Mouse (Mus musculus): ENCODE measurements around the gene BC005624. TPM values are rescaled to one million over a fixed set of nuclear protein-coding genes. Genes with fewer than 3 reads are reported as not detected.

BC005624 gene
- 10 to 100 TPM; 16.1 to 17.4 TPM for total RNA-seq (2021)
- long read RNA-seq, experiment 1, transcript BC005624-201 (9 exons, 1,984 nt) = major isoform, 34 of 43 reads
- long read RNA-seq, experiment 1, partial matches to known transcripts = 1 of 43 reads
- long read RNA-seq, experiment 1, other reads (novel, unspliced or antisense) = 8 of 43 reads
- long read RNA-seq, experiment 2, transcript BC005624-201 (9 exons, 1,984 nt) = major isoform, 37 of 39 reads
- long read RNA-seq, experiment 2, partial matches to known transcripts = 0 of 39 reads
- long read RNA-seq, experiment 2, other reads (novel, unspliced or antisense) = 2 of 39 reads

DNA sequence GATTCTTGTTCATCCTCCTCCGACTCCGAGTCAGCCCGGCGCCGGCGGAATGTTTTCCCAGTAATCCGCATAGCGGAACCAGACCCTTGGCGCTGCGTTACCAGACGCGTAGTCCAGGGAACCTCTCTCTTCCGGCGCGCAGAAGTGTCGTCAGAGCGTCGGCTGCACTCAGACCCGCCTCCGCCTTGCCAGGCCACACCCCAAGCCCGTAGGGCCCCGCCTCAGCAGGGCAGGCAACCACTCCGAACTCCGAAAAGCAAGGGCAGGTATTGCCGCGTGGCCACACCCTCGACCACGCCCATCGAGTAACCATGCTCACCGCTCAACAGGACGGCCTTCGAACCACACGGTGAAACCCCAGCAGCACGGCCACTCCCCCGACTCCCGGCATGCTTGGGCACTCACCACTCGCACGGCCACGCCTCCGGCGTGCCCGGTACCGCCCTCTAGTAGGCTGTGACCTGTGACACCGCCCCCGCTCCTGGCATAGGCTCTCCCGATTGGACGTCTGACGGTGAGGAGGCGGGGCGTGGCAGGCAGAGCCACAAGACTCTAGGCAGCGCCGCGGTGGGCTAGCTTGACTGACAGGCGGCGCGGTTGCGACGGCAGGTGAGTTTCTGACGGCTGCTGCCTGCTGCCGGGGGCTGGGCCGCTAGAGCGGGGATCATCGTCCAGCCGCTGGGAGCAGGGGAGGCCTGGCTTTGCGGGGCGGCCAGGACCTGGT, at the start of gene BC005624, which contains the start of gene Usp20:
Gene BC005624, minus strand, starts transcription at position 412 of the 724 bp plus-strand sequence.
Gene Usp20, plus strand, starts transcription at position 490 of the 724 bp plus-strand sequence.
- intact Hi-C loops (cut with DNase I; ENCODE audit: low total_unique reads) = no loop called here
- peak; percentile 99 for DNase-seq

GRCm38 (mm10) chr2:31026642-31027041, 44.6 kb upstream of the BC005624 start:
- intact Hi-C loops (cut with DNase I; ENCODE audit: low total_unique reads) = loop anchor here (5.0 to 10.0 kb wide), 2 partner anchors 121 to 268 kb away; no protein-coding TSS in a partner anchor
- DNase-seq = no peak

GRCm38 (mm10) chr2:31025458-31025857, 43.5 kb upstream of the BC005624 start:
- no peak for DNase-seq
- intact Hi-C loops (cut with DNase I; ENCODE audit: low total_unique reads) = loop anchor here (5.0 to 10.0 kb wide), 2 partner anchors 122 to 269 kb away; no protein-coding TSS in a partner anchor

DNA sequence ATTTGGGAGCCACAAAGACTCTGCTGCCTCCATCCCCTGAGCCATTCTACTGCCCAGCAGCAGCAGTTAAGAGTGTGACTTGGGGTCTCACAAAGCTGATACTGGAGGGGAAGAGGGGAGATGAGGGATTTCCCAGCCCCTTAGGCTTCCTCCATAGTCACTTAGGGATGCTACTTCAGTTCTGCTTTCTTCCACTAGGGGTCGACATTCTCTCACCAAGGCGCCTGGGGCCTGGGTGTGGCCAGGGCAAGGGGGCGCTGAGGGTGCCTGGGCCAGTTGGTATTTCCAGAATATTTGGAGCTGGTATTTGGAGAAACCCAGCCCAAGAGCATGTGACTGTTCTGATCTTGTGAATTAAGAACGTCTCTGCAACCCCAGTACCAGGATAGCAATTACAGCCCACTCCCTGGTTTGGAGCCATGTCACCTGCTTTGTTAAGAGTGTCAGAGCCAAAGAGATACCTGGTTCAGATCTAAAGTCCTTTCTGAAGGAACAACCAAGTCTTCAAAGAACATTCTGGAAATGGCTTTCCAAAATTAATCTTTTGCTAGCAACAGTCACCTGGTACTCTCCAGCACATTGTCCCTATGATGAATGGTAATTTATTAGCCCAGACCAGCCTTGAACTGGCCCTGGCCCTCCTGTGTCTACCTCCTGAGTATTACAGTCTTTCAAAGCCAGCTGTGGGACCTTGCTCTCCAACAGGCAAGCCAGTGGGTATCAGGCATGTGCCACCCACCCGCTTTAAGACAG, 42.8 kb upstream of the BC005624 start:
- peak; percentile 42 for DNase-seq
- intact Hi-C loops (cut with DNase I; ENCODE audit: low total_unique reads) = loop anchor here (5.0 to 10.0 kb wide), 2 partner anchors 123 to 270 kb away; no protein-coding TSS in a partner anchor

- DNase-seq = no peak
- intact Hi-C loops (cut with DNase I; ENCODE audit: low total_unique reads) = loop anchor here (10.0 kb wide), 1 partner anchor 271 kb away; no protein-coding TSS in a partner anchor
Measured at GRCm38 (mm10) chr2:31023940-31024339, 41.9 kb upstream of the BC005624 start.

- no peak for DNase-seq
- intact Hi-C loops (cut with DNase I; ENCODE audit: low total_unique reads) = loop anchor here (10.0 kb wide), 1 partner anchor 275 kb away; no protein-coding TSS in a partner anchor
Measured at GRCm38 (mm10) chr2:31020202-31020601, 38.2 kb upstream of the BC005624 start.

GRCm38 (mm10) chr2:31019011-31019410, 37.0 kb upstream of the BC005624 start:
- intact Hi-C loops (cut with DNase I; ENCODE audit: low total_unique reads) = no loop called here
- no peak for DNase-seq

GRCm38 (mm10) chr2:31018519-31018918, 36.5 kb upstream of the BC005624 start:
- intact Hi-C loops (cut with DNase I; ENCODE audit: low total_unique reads) = no loop called here

DNA sequence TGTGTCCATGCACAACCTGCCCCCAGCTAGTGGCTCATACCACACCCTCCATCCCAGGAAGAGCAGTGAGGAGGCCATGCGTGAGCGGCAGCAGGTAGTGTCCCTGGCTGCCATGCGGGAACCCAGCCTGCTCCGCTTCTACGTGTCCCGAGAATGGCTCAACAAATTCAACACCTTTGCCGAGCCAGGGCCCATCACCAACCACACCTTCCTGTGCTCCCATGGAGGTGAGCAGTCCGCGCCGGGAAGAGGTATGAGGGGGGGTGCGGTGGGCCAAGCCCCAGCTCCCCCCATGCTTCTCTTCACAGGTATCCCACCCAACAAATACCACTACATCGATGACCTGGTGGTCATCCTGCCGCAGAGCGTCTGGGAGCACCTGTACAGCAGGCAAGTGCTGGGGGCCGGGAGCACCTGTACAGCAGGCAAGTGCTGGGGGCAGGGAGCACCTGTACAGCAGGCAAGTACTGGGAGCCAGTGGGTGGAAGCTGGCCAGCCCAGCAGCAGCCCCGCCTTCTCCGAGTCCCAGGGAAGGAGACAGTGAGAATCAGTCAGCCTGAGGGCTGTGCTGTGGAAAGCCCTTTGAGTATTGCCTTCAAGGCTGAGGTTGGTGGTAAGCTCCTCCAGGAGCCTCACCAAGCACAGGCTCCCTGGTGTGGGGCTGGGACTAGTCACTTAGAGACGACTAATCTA, 35.8 kb upstream of the BC005624 start:
- intact Hi-C loops (cut with DNase I; ENCODE audit: low total_unique reads) = no loop called here
- DNase-seq = no peak

More at GRCm38 (mm10) chr2:31018519-31018918, 36.5 kb upstream of the BC005624 start:
- no peak for DNase-seq

GRCm38 (mm10) chr2:31013371-31014120, 31.5 kb upstream of the BC005624 start:
- DNase-seq = no peak
- intact Hi-C loops (cut with DNase I; ENCODE audit: low total_unique reads) = no loop called here

DNA sequence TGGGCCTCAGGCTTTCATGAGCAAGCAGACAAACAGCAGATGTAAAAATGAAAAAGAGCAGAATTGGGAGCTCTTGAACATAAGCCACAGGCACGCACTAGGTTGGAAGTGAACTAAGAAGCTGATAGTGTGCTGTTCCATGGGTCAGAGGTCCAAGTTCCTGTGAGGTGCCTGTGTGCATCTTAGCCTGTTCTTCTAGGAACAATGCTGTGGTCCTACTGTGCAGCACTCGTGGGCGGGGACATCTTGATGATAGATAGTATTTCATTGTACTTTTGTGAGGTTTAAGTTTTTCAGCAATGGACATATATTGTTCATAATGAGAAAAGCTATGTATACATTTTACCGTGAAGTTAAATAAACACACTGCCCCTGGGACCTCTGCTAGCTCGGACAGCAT, 25.2 kb upstream of the BC005624 start:
- intact Hi-C loops (cut with DNase I; ENCODE audit: low total_unique reads) = no loop called here
- DNase-seq = no peak

GRCm38 (mm10) chr2:31006434-31006833, 24.4 kb upstream of the BC005624 start:
- intact Hi-C loops (cut with DNase I; ENCODE audit: low total_unique reads) = no loop called here
- DNase-seq = no peak

GRCm38 (mm10) chr2:31005453-31005852, 23.5 kb upstream of the BC005624 start:
- DNase-seq = no peak
- intact Hi-C loops (cut with DNase I; ENCODE audit: low total_unique reads) = no loop called here

GRCm38 (mm10) chr2:31002857-31003256, 20.9 kb upstream of the BC005624 start:
- no peak for DNase-seq
- intact Hi-C loops (cut with DNase I; ENCODE audit: low total_unique reads) = no loop called here

DNA sequence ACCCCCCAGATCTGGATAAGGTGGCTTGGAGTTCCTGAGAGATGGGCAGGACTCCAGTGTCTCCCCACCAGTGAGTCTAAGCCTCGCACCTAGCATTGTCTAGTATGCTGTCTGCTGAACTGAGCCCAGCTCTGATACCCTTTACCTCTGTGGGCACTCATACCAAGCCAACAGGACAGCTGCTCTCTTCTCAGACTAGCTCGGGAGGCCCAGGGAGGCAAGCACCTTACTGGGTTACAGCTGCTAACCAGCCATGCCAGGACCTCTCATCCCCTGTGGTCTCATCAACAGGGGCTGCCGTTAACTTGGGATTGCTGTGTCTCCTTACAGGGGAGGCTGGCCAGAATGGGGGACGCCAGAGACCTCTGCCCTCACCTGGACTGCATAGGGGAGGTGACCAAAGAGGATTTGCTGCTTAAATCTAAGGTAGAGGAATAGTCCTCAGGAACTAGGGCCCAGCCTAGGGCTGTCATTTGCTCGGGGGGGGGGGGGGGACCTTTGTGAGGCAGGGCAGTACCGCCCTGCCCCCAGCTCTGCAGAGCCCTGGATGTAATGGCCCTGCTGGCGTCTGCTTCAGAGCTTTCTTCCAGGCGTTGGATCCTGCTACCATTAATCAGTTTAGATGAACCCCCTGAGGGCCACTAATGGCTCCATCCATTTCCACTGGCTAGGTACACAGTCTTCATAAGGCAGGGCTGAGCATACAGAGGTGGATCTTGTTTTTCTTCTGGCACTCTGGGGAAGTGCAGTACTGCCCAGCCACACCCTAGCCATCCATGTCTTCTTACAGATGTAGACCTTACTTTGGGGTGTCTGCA, 16.7 kb upstream of the BC005624 start:
- intact Hi-C loops (cut with DNase I; ENCODE audit: low total_unique reads) = no loop called here

DNA sequence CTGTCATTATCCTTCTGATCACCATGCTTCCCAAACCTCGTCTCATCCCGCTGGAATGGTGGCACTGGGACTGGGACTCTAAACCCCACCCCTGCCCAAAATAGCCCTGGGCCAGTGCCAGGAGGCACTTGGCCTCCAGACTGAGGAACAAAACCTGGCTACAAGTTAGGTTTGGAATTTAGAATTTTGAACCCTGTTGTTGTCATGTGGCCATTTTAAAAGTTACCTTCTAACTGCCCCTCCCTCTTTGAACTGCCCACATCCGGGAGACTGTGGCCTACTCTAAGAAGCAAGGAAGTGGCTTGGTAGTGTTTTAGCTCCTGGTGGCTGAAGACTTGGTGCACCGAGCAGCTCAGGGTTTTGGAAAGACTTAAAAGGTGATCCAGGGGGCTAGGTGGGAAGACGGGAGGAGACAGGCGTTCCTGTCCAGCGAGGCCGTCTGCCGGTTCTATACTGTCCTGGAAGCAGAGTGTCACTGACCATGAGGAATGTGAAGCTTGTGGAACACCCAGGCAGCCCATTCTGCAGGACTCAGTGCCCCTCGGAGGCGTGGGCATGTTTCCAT, 13.5 kb upstream of the BC005624 start:
- intact Hi-C loops (cut with DNase I; ENCODE audit: low total_unique reads) = no loop called here
- peak; percentile 29 for DNase-seq

More for the DNA sequence above, 16.7 kb upstream of the BC005624 start:
- DNase-seq = no peak

GRCm38 (mm10) chr2:30994853-30995252, 12.9 kb upstream of the BC005624 start:
- no peak for DNase-seq
- intact Hi-C loops (cut with DNase I; ENCODE audit: low total_unique reads) = no loop called here
